Mouse (Mus musculus): ENCODE data around the gene Zfp820. TPM values are rescaled to one million over a fixed set of nuclear protein-coding genes. Genes with fewer than 3 reads are reported as not detected.
"Not testable (repeated sequence)": the region's sequence is repeated elsewhere in the genome, so short reads cannot be mapped to it uniquely, and the experiment has no call there.

Gene Zfp820
- 2.6 and 3.1 TPM in 2 replicates for polyA plus RNA-seq (2015; fragmentation: Nextera tagmentation; extraction: Ambion mirVana)

DNA sequence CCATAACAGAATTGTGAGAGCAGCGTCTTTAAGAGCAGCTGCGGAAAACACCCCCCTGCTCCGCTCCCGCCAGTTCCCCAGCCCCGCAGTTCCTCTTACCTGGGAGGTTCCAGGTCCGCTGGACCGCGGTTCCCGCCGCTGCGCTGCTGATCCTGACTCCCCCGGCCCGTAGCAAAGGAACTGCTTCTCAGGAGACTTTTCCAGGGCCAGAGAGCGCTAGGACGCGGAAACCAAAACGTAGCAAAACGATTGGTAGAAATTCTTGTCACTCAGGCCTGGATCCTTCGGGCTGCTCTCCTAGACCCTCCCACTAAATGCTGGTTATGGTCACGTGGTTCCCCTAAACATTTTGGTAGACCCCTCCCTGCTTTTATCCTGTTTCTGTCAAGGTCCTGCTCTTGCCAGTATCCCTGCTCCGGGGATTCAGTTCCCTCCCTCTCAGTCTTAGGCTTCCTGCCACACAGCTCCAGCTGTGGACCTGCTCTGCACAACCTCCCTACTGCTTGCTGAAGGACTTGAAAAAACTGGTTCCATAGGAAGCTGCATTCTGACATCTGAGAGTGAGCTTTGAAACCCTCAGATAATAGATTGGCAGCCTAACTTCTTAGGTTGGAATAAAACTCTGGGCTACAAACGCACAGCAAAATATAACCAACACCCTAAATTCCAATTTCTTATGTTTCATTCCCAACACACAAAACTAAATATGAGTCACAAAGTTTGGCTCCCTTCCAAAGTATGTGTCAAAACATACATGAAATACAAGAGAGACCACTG, at the start of gene Zfp820:
TSS of gene Zfp820 (minus strand) at position 228 of the 777 bp plus-strand sequence.
- peak; percentile 95 for ATAC-seq (ENCODE audit: low read depth)
- Histone ChIP-seq H3K4me2 (peak within 1 kb of the TSS; percentile 75), H3K36me3 (no peaks in the 10 kb centered on the region), H3K4me1 (replicated peaks) (peaks cover 6% of the 10 kb centered on the region; the same call in 1 of the 2 replicates), H3K9me3 (no peaks in the 10 kb centered on the region), H3K27ac (replicated peaks) (peak within 1 kb of the TSS; percentile 59; the same call in 1 of the 2 replicates), H3K27me3 (no peaks in the 10 kb centered on the region), H3K9ac (peak within 1 kb of the TSS; percentile 72), H3K4me3 (peak within 1 kb of the TSS; percentile 63)
- WGBS, result 3% methylated on average over 22 of the region's 22 CpGs

- no peak for ATAC-seq (ENCODE audit: low read depth)
- Histone ChIP-seq H3K36me3 (no peaks in the 10 kb centered on the region), H3K4me3 (no peak overlapping the region), H3K4me2 (no peak overlapping the region), H3K9ac (no peak overlapping the region), H3K9me3 (peaks cover 2% of the 10 kb centered on the region; the same call in 1 of the 2 replicates), H3K4me1 (replicated peaks) (no peaks in the 10 kb centered on the region), H3K27me3 (no peaks in the 10 kb centered on the region), H3K27ac (replicated peaks) (no peak overlapping the region)
- WGBS, result 94% methylated on average over 1 of the region's 1 CpGs
Observed at GRCm38 (mm10) chr17:21871256-21871655, 25.7 kb upstream of the Zfp820 start.

GRCm38 (mm10) chr17:21846322-21846582, 680 bp upstream of the Zfp820 start:
- not testable (repeated sequence) for H3K4me1 ChIP-seq (replicated peaks); H3K36me3 ChIP-seq; H3K4me2 ChIP-seq; ATAC-seq (ENCODE audit: low read depth); H3K27me3 ChIP-seq; H3K27ac ChIP-seq (replicated peaks); H3K9me3 ChIP-seq; H3K9ac ChIP-seq; H3K4me3 ChIP-seq
- WGBS, result 90% methylated on average over 8 of the region's 8 CpGs

- Histone ChIP-seq H3K9me3 (no peaks in the 10 kb centered on the region), H3K4me1 (replicated peaks) (no peaks in the 10 kb centered on the region), H3K36me3 (no peaks in the 10 kb centered on the region), H3K4me3 (no peak overlapping the region), H3K27ac (replicated peaks) (no peak overlapping the region), H3K4me2 (no peak overlapping the region), H3K27me3 (no peaks in the 10 kb centered on the region), H3K9ac (no peak overlapping the region)
- no peak for ATAC-seq (ENCODE audit: low read depth)
- 65% methylated on average over 2 of the region's 2 CpGs for WGBS
Observed at GRCm38 (mm10) chr17:21838510-21838909, 7.1 kb downstream of the Zfp820 start.

DNA sequence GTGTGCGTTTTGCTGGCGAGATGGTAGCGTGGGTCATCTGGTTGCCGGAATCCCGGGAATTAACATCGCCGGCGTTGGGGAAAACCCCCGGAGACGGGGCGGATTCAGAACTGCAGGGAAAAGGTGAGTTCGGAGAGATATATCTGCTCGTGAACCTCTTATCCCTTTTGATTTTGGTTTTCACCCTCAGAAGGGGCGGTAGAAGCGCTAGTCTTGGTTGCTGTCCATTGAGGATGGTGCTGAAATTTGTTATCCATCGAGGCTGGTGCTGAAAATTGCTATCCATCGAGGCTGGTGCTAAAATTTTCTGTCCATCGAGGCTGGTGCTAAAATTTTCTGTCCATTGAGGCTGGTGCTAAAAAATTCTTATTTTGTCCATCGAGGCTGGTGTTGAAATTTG, 44.2 kb downstream of the Zfp820 start:
- ATAC-seq (ENCODE audit: low read depth); H3K36me3 ChIP-seq; H3K9ac ChIP-seq; H3K9me3 ChIP-seq; H3K27ac ChIP-seq (replicated peaks); H3K27me3 ChIP-seq; H3K4me1 ChIP-seq (replicated peaks); H3K4me3 ChIP-seq; H3K4me2 ChIP-seq: not testable (repeated sequence)
- WGBS, result 54% methylated on average over 19 of the region's 19 CpGs

- no peak overlapping the region for H3K9ac ChIP-seq
- H3K4me1 ChIP-seq (replicated peaks), result no peaks in the 10 kb centered on the region
- no peak overlapping the region for H3K27ac ChIP-seq (replicated peaks)
- no peaks in the 10 kb centered on the region for H3K36me3 ChIP-seq
- no peak for ATAC-seq (ENCODE audit: low read depth)
- no peaks in the 10 kb centered on the region for H3K27me3 ChIP-seq
- H3K4me2 ChIP-seq, result no peak overlapping the region
- H3K9me3 ChIP-seq, result peaks cover 14% of the 10 kb centered on the region; the same call in 1 of the 2 replicates
- WGBS, result 84% methylated on average over 4 of the region's 4 CpGs
- no peak overlapping the region for H3K4me3 ChIP-seq
Observed at GRCm38 (mm10) chr17:21792256-21792655, 53.3 kb downstream of the Zfp820 start.

DNA sequence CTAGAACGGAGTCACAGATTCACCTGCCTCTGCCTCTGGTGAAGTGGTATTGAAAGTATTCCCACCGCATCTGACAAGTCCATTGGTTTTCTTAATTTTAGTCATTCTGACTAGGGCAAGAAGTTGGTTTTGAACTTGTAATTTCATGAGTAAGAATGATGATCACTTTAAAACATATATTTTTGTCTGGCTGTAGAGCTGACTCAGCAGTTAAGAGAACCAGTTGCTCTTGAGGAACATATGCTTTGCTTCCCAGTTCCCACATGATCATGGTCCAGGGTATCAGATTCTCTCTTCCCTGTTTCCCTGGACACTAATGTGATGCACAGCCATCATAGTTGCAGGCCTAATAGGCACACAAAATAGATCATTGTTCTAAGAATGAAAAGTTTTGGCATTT, 75.2 kb downstream of the Zfp820 start:
- Histone ChIP-seq H3K27ac (replicated peaks) (no peak overlapping the region), H3K9ac (no peak overlapping the region), H3K4me3 (no peak overlapping the region), H3K36me3 (no peaks in the 10 kb centered on the region), H3K4me1 (replicated peaks) (no peaks in the 10 kb centered on the region), H3K27me3 (no peaks in the 10 kb centered on the region), H3K9me3 (no peaks in the 10 kb centered on the region), H3K4me2 (no peak overlapping the region)
- WGBS, result 87% methylated on average over 2 of the region's 2 CpGs
- no peak for ATAC-seq (ENCODE audit: low read depth)

Other genes with a start within 250 kb of the Zfp820 start
- 11.5 and 12.3 TPM in 2 replicates for gene Zfp983, start 195.1 kb downstream of the Zfp820 start, polyA plus RNA-seq (2015; fragmentation: Nextera tagmentation; extraction: Ambion mirVana)
- 16.9 and 19.2 TPM in 2 replicates for gene Gm10226, start 153.9 kb downstream of the Zfp820 start, polyA plus RNA-seq (2015; fragmentation: Nextera tagmentation; extraction: Ambion mirVana)
- 12.1 and 13.4 TPM in 2 replicates for gene Zfp760, start 138.0 kb downstream of the Zfp820 start, polyA plus RNA-seq (2015; fragmentation: Nextera tagmentation; extraction: Ambion mirVana)
- gene Zfp229, start 115.0 kb downstream of the Zfp820 start, polyA plus RNA-seq (2015; fragmentation: Nextera tagmentation; extraction: Ambion mirVana), result 10.8 and 12.2 TPM in 2 replicates
- gene Zfp995, start 64.2 kb upstream of the Zfp820 start, polyA plus RNA-seq (2015; fragmentation: Nextera tagmentation; extraction: Ambion mirVana), result 9.1 and 9.6 TPM in 2 replicates
- 18.5 and 20.9 TPM in 2 replicates for gene Zfp942, start 116.7 kb upstream of the Zfp820 start, polyA plus RNA-seq (2015; fragmentation: Nextera tagmentation; extraction: Ambion mirVana)
- gene Zfp943, start 116.8 kb upstream of the Zfp820 start, polyA plus RNA-seq (2015; fragmentation: Nextera tagmentation; extraction: Ambion mirVana), result 19.0 and 21.3 TPM in 2 replicates

Data from neural tube, embryonic 13.5 days (tissue).